Mouse (Mus musculus) midbrain, embryonic 12.5 days (tissue): ENCODE results near the gene Fam171a1. TPM values are rescaled to one million over a fixed set of nuclear protein-coding genes. Genes with fewer than 3 reads are reported as not detected.
"Not testable (repeated sequence)": the region's sequence is repeated elsewhere in the genome, so short reads cannot be mapped to it uniquely, and the experiment has no call there.

Source experiments
- ATAC-seq: fragments of 200-750 bp; cut with Nextera tagmentation; 2 replicates; pipeline ENCODE4 v1.8.0; 2017; ENCODE audit warnings: low read depth, moderate TSS enrichment, moderate library complexity; ENCODE audit not compliant: low FRiP score
- H3K27ac ChIP-seq: fragments of 300-500 bp; sonication (generic); replicated peaks from 2 replicates; pipeline ENCODE4 v1.5.1; 2016; ENCODE audit warnings: mild to moderate bottlenecking
- H3K27me3 ChIP-seq: fragments of 300-500 bp; sonication (generic); 2 replicates; pipeline ENCODE4 v1.6.1; 2016; ENCODE audit warnings: mild to moderate bottlenecking
- H3K36me3 ChIP-seq: fragments of 300-500 bp; sonication (generic); 2 replicates; pipeline ENCODE4 v1.6.1; 2016
- H3K4me1 ChIP-seq: fragments of 300-500 bp; sonication (generic); 2 replicates; pipeline ENCODE4 v1.6.1; 2016
- H3K4me2 ChIP-seq: fragments of 300-500 bp; sonication (generic); replicated peaks from 2 replicates; pipeline ENCODE4 v1.6.1; 2016; ENCODE audit warnings: mild to moderate bottlenecking, moderate library complexity
- H3K4me3 ChIP-seq: fragments of 300-500 bp; sonication (generic); 2 replicates; pipeline ENCODE4 v1.5.1; 2016; ENCODE audit warnings: mild to moderate bottlenecking
- H3K9ac ChIP-seq: fragments of 300-500 bp; sonication (generic); replicated peaks from 2 replicates; pipeline ENCODE4 v1.6.1; 2016; ENCODE audit warnings: mild to moderate bottlenecking, moderate library complexity
- H3K9me3 ChIP-seq: fragments of 300-500 bp; sonication (generic); 2 replicates; pipeline ENCODE4 v1.6.1; 2016; ENCODE audit warnings: mild to moderate bottlenecking
- WGBS: fragments of 180-500 bp; shearing (Covaris S2); methylation state at CpG from one replicate; pipeline ENCODE4 v1.1.7; 2016; 5-methylcytosine and 5-hydroxymethylcytosine counted together
- polyA plus RNA-seq: library from polyadenylated mRNA; unstranded; fragments of >200 nt; fragmentation: Nextera tagmentation; extraction: Ambion mirVana; gene quantifications from 2 replicates; pipeline ENCODE4 v1.2.1, GENCODE M21; 2016

Fam171a1 gene
- polyA plus RNA-seq, 1 experiment from 2014 or later, result 51.8 TPM

DNA sequence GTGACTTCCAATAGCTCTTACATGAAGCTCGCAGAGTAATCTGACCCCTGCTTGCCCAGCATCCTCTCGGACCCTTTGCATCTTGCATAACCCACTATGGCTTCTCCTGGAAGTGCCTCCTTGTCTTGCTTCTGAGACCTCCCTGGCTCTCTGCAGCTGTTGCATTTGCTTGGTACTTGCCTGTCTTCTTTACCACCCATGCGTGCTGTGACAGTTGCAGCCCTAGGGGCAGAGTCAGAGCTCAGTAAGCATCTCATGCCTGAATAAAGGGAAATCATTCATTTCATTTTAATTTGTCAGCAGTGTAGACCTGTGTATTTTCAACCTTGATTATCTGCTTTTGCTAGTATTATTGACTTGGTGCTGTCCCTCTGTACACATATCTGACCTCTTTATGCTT lies 62.7 kb downstream of the Fam171a1 start:
- 90% methylated on average over 3 of the region's 3 CpGs for WGBS
- H3K4me2 ChIP-seq, result no peak overlapping the region
- ATAC-seq, result no peak
- no peaks in the 10 kb centered on the region; the same call in 1 of the 2 replicates for H3K4me1 ChIP-seq
- no peak overlapping the region for H3K4me3 ChIP-seq
- no peak overlapping the region for H3K9ac ChIP-seq
- no peaks in the 10 kb centered on the region for H3K27me3 ChIP-seq
- peaks cover 18% of the 10 kb centered on the region for H3K36me3 ChIP-seq
- no peak overlapping the region for H3K27ac ChIP-seq
- H3K9me3 ChIP-seq, result no peaks in the 10 kb centered on the region

DNA sequence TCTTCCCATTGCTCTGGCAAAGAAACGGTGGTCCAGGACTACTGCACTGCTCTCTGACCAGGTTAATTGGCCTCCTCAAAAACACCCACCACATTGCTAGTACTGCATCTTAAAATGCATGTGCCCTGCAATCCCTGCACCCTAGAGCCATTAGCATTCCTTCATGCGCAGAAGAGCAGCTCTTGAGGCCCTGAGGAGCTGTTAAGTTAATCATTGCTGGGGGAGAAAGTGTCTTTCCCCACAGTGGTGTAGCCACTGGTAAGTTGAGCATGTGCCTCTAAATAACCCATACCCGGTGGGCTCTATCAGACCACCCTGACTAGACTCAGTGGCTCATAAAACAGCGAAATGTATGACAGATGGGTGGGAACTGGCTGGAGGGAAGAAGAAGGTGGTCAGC lies 66.5 kb downstream of the Fam171a1 start:
- Histone ChIP-seq H3K9ac (no peak overlapping the region), H3K9me3 (no peaks in the 10 kb centered on the region), H3K4me2 (no peak overlapping the region), H3K4me3 (no peak overlapping the region), H3K4me1 (no peaks in the 10 kb centered on the region; the same call in 1 of the 2 replicates), H3K27ac (no peak overlapping the region), H3K36me3 (peaks cover 18% of the 10 kb centered on the region), H3K27me3 (no peaks in the 10 kb centered on the region)
- 87% methylated on average over 4 of the region's 4 CpGs for WGBS
- ATAC-seq, result no peak

- Histone ChIP-seq H3K27me3 (no peaks in the 10 kb centered on the region), H3K36me3 (peaks cover 21% of the 10 kb centered on the region), H3K9me3 (no peaks in the 10 kb centered on the region), H3K27ac (no peak overlapping the region), H3K4me3 (no peak overlapping the region), H3K4me1 (no peaks in the 10 kb centered on the region; the same call in 1 of the 2 replicates), H3K9ac (no peak overlapping the region), H3K4me2 (no peak overlapping the region)
- no peak for ATAC-seq
- WGBS, result 89% methylated on average over 5 of the region's 5 CpGs
These were observed 69.6 kb downstream of the Fam171a1 start for GRCm38 (mm10) chr2:3183656-3184055.

GRCm38 (mm10) chr2:3185335-3185734 lies 71.3 kb downstream of the Fam171a1 start:
- no peak overlapping the region for H3K9ac ChIP-seq
- peaks cover 9% of the 10 kb centered on the region; the same call in 1 of the 2 replicates for H3K36me3 ChIP-seq
- no peak overlapping the region for H3K27ac ChIP-seq
- no peak for ATAC-seq
- H3K27me3 ChIP-seq, result no peaks in the 10 kb centered on the region
- H3K9me3 ChIP-seq, result no peaks in the 10 kb centered on the region
- H3K4me2 ChIP-seq, result no peak overlapping the region
- no peaks in the 10 kb centered on the region for H3K4me1 ChIP-seq
- H3K4me3 ChIP-seq, result no peak overlapping the region
- WGBS, result 85% methylated on average over 5 of the region's 5 CpGs

- WGBS, result 91% methylated on average over 10 of the region's 10 CpGs
- ATAC-seq, result no peak
These were observed 74.9 kb downstream of the Fam171a1 start for GRCm38 (mm10) chr2:3188745-3189475.

GRCm38 (mm10) chr2:3191149-3191548 lies 77.1 kb downstream of the Fam171a1 start:
- H3K9ac ChIP-seq, result no peak overlapping the region
- 85% methylated on average over 6 of the region's 6 CpGs for WGBS
- H3K27me3 ChIP-seq, result no peaks in the 10 kb centered on the region
- ATAC-seq, result no peak
- H3K36me3 ChIP-seq, result peaks cover 15% of the 10 kb centered on the region; the same call in 1 of the 2 replicates
- no peaks in the 10 kb centered on the region for H3K4me1 ChIP-seq
- no peak overlapping the region for H3K4me2 ChIP-seq
- no peak overlapping the region for H3K27ac ChIP-seq
- no peaks in the 10 kb centered on the region for H3K9me3 ChIP-seq
- no peak overlapping the region for H3K4me3 ChIP-seq

More at GRCm38 (mm10) chr2:3188745-3189475, 74.9 kb downstream of the Fam171a1 start:
- Histone ChIP-seq H3K4me2 (no peak overlapping the region), H3K27ac (no peak overlapping the region), H3K4me1 (no peaks in the 10 kb centered on the region), H3K9ac (no peak overlapping the region), H3K4me3 (no peak overlapping the region), H3K9me3 (no peaks in the 10 kb centered on the region), H3K36me3 (peaks cover 10% of the 10 kb centered on the region; the same call in 1 of the 2 replicates), H3K27me3 (no peaks in the 10 kb centered on the region)

- 37% methylated on average over 5 of the region's 5 CpGs for WGBS
- Histone ChIP-seq H3K27me3 (no peaks in the 10 kb centered on the region), H3K9ac (no peak overlapping the region), H3K4me2 (no peak overlapping the region), H3K27ac (no peak overlapping the region), H3K4me1 (no peaks in the 10 kb centered on the region), H3K36me3 (peaks cover 38% of the 10 kb centered on the region), H3K4me3 (no peak overlapping the region), H3K9me3 (no peaks in the 10 kb centered on the region)
- no peak for ATAC-seq
These were observed 81.5 kb downstream of the Fam171a1 start for GRCm38 (mm10) chr2:3195511-3195910.

DNA sequence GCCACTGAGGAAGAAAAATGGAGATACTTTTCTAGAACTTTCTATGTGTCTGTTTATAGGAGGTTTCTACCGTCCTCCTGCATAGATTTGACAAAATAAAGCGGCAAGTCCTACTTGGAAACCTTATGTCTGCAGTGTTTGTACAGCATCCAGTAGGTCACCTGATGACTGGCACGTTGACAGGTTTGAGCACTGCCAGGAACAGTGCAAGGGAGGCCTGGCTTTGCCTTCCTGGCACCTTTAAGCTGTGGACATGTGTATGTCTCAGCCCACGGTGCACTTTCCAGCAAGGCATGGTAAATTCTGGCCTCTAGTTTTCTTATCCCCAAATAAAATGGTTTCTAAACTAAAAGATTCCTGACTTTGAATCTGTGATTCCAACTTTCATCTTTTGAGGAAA lies 86.4 kb downstream of the Fam171a1 start:
- Histone ChIP-seq H3K9ac (no peak overlapping the region), H3K4me3 (no peak overlapping the region), H3K4me1 (no peaks in the 10 kb centered on the region), H3K27me3 (no peaks in the 10 kb centered on the region), H3K27ac (no peak overlapping the region), H3K9me3 (no peaks in the 10 kb centered on the region), H3K36me3 (peaks cover 37% of the 10 kb centered on the region), H3K4me2 (no peak overlapping the region)
- 89% methylated on average over 4 of the region's 4 CpGs for WGBS
- ATAC-seq, result no peak

- ATAC-seq, result peak; percentile 64
- Histone ChIP-seq H3K27ac (peak overlapping the region; percentile 54), H3K27me3 (no peaks in the 10 kb centered on the region), H3K9me3 (no peaks in the 10 kb centered on the region), H3K4me1 (no peaks in the 10 kb centered on the region; the same call in 1 of the 2 replicates), H3K9ac (no peak overlapping the region), H3K4me3 (no peak overlapping the region), H3K4me2 (no peak overlapping the region), H3K36me3 (peaks cover 10% of the 10 kb centered on the region; the same call in 1 of the 2 replicates)
- 75% methylated on average over 9 of the region's 9 CpGs for WGBS
These were observed 93.1 kb downstream of the Fam171a1 start for GRCm38 (mm10) chr2:3206975-3207642.

GRCm38 (mm10) chr2:3215480-3215879 lies 101.5 kb downstream of the Fam171a1 start:
- Histone ChIP-seq H3K27me3 (no peaks in the 10 kb centered on the region), H3K9ac (no peak overlapping the region), H3K36me3 (peaks cover 5% of the 10 kb centered on the region; the same call in 1 of the 2 replicates), H3K27ac (no peak overlapping the region), H3K9me3 (no peaks in the 10 kb centered on the region), H3K4me2 (no peak overlapping the region), H3K4me1 (no peaks in the 10 kb centered on the region), H3K4me3 (no peak overlapping the region)
- WGBS, result 90% methylated on average over 3 of the region's 3 CpGs
- ATAC-seq, result no peak

DNA sequence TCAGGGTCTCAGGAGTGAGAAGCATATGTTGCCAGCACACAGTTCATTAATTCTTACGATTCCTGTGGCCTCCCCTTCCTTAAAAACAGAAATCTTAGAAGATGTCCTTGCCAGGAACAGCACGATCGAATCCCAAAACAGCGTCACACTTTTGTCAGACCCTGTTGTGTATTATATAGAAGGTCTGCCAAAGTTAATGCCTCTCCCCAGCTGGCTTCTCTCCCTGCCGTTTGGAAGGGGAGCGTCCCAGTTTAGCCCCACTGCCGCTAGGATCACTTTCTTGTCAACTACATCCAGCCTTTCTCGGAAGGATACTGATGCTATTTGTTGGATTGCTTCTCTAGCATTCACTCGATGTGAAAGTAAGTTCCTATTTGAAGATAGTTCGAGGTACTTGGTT lies 102.6 kb downstream of the Fam171a1 start:
- Histone ChIP-seq H3K4me1 (no peaks in the 10 kb centered on the region), H3K9me3 (no peaks in the 10 kb centered on the region), H3K27me3 (no peaks in the 10 kb centered on the region), H3K36me3 (peaks cover 12% of the 10 kb centered on the region), H3K4me2 (no peak overlapping the region), H3K9ac (no peak overlapping the region), H3K27ac (no peak overlapping the region), H3K4me3 (no peak overlapping the region)
- ATAC-seq, result no peak
- 86% methylated on average over 10 of the region's 10 CpGs for WGBS

DNA sequence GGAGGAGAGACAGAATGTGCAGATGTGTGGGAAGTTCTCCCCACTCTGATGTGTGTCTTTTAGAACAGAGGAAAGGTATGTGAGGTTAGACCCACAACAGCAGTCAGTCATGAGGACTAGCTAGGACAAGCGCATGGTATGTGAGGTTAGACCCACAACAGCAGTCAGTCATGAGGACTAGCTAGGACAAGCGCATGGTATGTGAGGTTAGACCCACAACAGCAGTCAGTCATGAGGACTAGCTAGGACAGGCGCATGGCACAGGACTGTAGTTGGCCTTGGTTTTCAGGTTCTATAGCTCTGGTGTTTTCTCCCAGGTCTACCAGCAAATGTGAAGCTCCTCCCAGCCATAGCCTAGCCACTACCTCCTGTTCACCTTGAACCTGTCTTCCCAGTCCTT lies 103.6 kb downstream of the Fam171a1 start:
- 92% methylated on average over 3 of the region's 3 CpGs for whole genome bisulfite sequencing
- H3K27ac ChIP-seq, H3K4me2 ChIP-seq, H3K9ac ChIP-seq, H3K9me3 ChIP-seq, H3K4me1 ChIP-seq, H3K27me3 ChIP-seq, H3K4me3 ChIP-seq: not testable (repeated sequence)
- peak; percentile 38; the same call in 1 of the 2 replicates for ATAC-seq
- H3K36me3 ChIP-seq, result peaks cover 12% of the 10 kb centered on the region
